Mouse (Mus musculus) brain, embryonic 18.5 days (tissue): ENCODE measurements at regions not wholly inside any gene's neighbourhood (a gene's known extent, or its start where the extent isn't known, plus 50 kb on each side); places are given as distances from the start of the nearest gene placed in this dataset.

ENCODE experiments used
- DNase-seq: peaks from one replicate; pipeline ENCODE4 v3.0.0-alpha.2; 2012; ENCODE audit warnings: low read depth, low spot score

- no peak for DNase-seq
Measured at GRCm38 (mm10) chr19:30289721-30290120, 57.0 kb downstream of the Mbl2 start.

- DNase-seq = peak; percentile 26
Measured at GRCm38 (mm10) chr19:30295263-30295704, 62.5 kb downstream of the Mbl2 start.

- no peak for DNase-seq
Measured at GRCm38 (mm10) chr19:30296024-30296423, 63.3 kb downstream of the Mbl2 start.

- DNase-seq = no peak
Measured at GRCm38 (mm10) chr19:30299536-30299935, 66.8 kb downstream of the Mbl2 start.

- DNase-seq = no peak
Measured at GRCm38 (mm10) chr19:30302281-30302680, 69.5 kb downstream of the Mbl2 start.

GRCm38 (mm10) chr19:30306379-30306778 is 73.6 kb downstream of the Mbl2 start:
- DNase-seq = no peak

GRCm38 (mm10) chr19:30306919-30307318 is 74.2 kb downstream of the Mbl2 start:
- DNase-seq = no peak

- DNase-seq = no peak
Measured at GRCm38 (mm10) chr19:30317314-30317713, 84.6 kb downstream of the Mbl2 start.

GRCm38 (mm10) chr19:30327693-30328092 is 95.0 kb downstream of the Mbl2 start:
- no peak for DNase-seq

- no peak for DNase-seq
Measured at GRCm38 (mm10) chr19:30328886-30329285, 96.1 kb downstream of the Mbl2 start.

GRCm38 (mm10) chr19:30330792-30331191 is 98.0 kb downstream of the Mbl2 start:
- no peak for DNase-seq

- DNase-seq = no peak
Measured at GRCm38 (mm10) chr19:30331850-30332249, 99.1 kb downstream of the Mbl2 start.

- DNase-seq = no peak
Measured at GRCm38 (mm10) chr19:30344401-30344800, 111.7 kb downstream of the Mbl2 start.

- no peak for DNase-seq
Measured at GRCm38 (mm10) chr19:30348924-30349323, 116.2 kb downstream of the Mbl2 start.

- no peak for DNase-seq
Measured at GRCm38 (mm10) chr19:30354981-30355380, 122.2 kb downstream of the Mbl2 start.

GRCm38 (mm10) chr19:30358961-30359360 is 126.2 kb downstream of the Mbl2 start:
- DNase-seq = no peak

- DNase-seq = no peak
Measured at GRCm38 (mm10) chr19:30371901-30372300, 139.2 kb downstream of the Mbl2 start.

- peak; percentile 3 for DNase-seq
Measured at GRCm38 (mm10) chr19:30379767-30380166, 147.0 kb downstream of the Mbl2 start.

GRCm38 (mm10) chr19:30380515-30381206 is 147.9 kb downstream of the Mbl2 start:
- DNase-seq = no peak

- DNase-seq = no peak
Measured at GRCm38 (mm10) chr19:30393791-30394190, 155.7 kb downstream of the Dkk1 start.

GRCm38 (mm10) chr19:30406943-30407342 is 142.5 kb downstream of the Dkk1 start:
- no peak for DNase-seq

GRCm38 (mm10) chr19:30419556-30420280 is 129.7 kb downstream of the Dkk1 start:
- peak; percentile 12 for DNase-seq

- no peak for DNase-seq
Measured at GRCm38 (mm10) chr19:30425627-30426026, 123.8 kb downstream of the Dkk1 start.
